Mouse (Mus musculus): Measurements from ENCODE around the gene D630045J12Rik. TPM values are rescaled to one million over a fixed set of nuclear protein-coding genes. Genes with fewer than 3 reads are reported as not detected.

Gene D630045J12Rik
- 17.6 and 18.4 TPM in 2 replicates for polyA plus RNA-seq (2015; fragmentation: Nextera tagmentation; extraction: Ambion mirVana)

DNA sequence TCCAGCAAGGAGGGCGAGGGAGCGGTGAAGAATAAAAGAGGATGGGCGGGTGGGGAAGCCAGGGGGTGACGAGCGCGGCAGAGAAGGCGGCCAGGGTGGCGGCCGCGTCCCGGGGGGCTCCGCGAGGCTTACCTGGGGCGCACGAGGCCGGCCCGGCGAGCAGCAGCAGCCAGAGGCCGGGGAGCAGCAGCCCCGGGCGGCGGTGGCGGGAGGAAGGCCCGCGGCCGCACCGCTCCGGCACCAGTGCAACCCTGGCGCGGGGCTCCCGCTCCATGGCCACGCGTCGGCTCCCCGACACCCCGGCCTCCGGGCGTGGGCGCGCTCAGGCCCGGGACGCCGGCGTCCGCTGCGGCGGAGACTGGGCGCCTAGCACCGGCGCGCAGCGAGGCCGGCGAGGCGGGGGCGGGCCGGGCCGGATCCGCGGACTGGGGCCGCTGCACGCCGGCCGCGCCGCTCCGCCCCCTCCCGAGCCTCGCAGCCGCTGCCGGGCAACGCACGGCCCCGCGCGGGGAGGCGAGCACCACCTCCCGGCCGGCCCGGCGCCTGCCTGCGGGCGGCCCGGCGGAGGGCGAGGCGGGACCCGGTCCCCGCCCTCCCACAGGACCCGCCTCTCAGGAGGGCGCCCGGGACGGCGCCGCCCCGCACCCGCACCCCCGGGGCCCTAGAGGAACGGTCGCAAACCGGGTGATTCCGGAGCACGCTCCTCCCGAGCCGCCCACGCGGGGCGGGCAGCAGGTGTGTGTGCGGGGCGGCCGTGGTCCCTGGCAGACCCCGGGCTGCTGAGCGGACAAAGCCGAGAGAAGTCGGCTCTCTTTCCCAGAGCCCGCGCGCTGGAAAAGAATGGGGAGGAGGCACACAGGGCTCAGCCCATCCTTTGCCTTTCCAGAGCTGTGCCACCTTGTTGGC is at the start of gene D630045J12Rik:
D630045J12Rik (minus strand) TSS at position 274 of the 906 bp plus-strand sequence.
- H3K9me3 ChIP-seq, result no peaks in the 10 kb centered on the region
- H3K9ac ChIP-seq (replicated peaks), result peak within 1 kb of the TSS; percentile 87
- under 1% methylated on average over 84 of the region's 118 CpGs for WGBS
- H3K4me2 ChIP-seq (replicated peaks), result peak within 1 kb of the TSS; percentile 63
- H3K4me1 ChIP-seq, result peaks cover 32% of the 10 kb centered on the region
- H3K27ac ChIP-seq (replicated peaks), result peak within 1 kb of the TSS; percentile 90
- no peaks in the 10 kb centered on the region for H3K27me3 ChIP-seq
- H3K4me3 ChIP-seq, result peak within 1 kb of the TSS; percentile 74
- ATAC-seq (replicated peaks), result peak; percentile 96
- H3K36me3 ChIP-seq, result no peaks in the 10 kb centered on the region

DNA sequence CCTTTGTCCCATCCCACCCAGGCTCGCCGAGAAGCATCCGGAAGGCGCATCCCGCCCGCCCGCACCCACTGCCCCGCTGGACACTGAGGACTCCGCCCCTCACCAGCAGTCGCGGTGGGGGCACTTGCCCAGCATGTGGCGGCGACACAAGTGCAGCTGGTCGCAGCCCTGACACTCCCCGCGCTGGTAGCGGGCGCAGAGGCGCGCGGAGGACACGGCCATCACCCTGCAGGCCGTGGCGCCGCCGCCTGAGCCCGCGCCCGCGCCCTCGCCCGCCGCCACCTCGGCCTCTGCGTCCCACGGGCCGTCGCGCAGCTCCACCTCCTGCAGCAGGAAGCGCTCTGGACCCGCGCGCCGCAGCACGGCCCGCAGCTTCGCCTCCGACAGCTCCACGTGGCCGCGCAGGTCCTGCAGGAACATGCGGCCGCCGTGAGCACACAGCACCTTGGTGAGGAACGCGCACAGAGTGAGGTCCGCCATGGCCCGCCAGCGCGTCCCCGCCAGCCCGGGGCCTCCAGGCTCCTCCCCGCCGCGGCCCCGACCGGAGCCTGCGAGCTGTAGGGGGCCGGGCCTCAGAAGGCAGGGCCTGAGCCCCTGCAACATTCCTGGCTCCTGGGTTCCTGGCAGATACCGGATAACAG is 45.1 kb upstream of the D630045J12Rik start, which contains the start of gene Zc3hav1l:
Zc3hav1l (minus strand) TSS at position 499 of the 641 bp plus-strand sequence.
- Histone ChIP-seq H3K4me1 (peaks cover 17% of the 10 kb centered on the region), H3K27me3 (no peaks in the 10 kb centered on the region), H3K27ac (replicated peaks) (peak within 1 kb of the TSS; percentile 93), H3K36me3 (peaks cover 24% of the 10 kb centered on the region), H3K9me3 (no peaks in the 10 kb centered on the region), H3K4me2 (replicated peaks) (peak within 1 kb of the TSS; percentile 77), H3K9ac (replicated peaks) (peak within 1 kb of the TSS; percentile 97), H3K4me3 (peak within 1 kb of the TSS; percentile 96)
- ATAC-seq (replicated peaks), result peak; percentile 97
- under 1% methylated on average over 50 of the region's 70 CpGs for WGBS

DNA sequence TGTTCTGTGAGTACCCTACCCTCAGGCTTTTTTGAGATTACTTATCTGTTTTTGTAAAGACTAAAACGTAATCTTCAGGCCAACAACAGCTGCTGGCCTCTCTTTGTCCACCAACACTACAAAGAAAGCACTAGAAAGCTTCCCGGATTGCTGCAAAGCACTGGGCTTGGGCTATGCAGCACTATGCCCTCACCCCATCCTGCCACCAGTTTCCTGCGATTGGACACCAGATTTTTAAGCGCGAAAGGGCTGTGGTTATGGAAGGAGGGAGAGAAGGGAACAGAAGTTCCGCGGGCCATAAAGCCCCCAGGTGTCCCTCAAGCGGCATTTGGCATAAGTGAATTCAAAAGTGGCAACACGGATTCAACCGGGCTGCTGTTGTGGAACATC is 44.4 kb upstream of the D630045J12Rik start:
- peak; percentile 30 for ATAC-seq (replicated peaks)
- H3K9ac ChIP-seq (replicated peaks), result peak overlapping the region; percentile 97
- under 1% methylated on average over 10 of the region's 10 CpGs for WGBS

DNA sequence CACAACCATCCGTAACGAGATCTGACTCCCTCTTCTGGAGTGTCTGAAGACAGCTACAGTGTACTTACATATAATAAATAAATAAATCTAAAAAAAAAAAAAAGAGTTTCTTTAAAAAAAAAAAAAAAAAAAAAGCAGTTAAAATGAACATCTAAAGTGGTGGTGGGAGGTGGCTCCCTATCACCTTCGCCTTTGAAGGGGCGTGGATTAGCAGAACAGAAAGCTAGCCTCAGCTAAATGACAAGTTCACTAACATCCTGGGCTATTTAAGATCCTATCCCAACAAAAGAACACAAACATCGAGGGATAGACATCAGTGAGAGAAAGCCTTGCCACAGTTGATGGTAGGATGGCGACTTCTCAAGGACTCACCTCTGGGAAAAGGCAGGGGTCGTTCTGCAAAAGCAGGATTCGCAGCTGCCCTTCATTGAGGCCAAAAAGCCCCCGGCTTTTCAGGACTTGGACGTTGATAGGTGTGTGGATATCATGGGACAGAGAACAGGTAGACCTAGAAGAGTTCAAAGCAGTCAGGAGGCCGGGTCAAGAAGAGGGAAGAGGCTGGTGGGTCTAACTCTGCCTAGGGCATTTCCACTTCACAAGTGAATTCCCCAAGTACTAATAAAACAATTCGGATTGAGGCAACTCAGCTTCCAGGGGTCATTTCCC is 43.9 kb upstream of the D630045J12Rik start:
- WGBS, result 36% methylated on average over 12 of the region's 12 CpGs
- Histone ChIP-seq H3K9me3 (no peaks in the 10 kb centered on the region), H3K4me2 (replicated peaks) (peak overlapping the region; percentile 77), H3K9ac (replicated peaks) (peak overlapping the region; percentile 97), H3K36me3 (peaks cover 28% of the 10 kb centered on the region), H3K4me3 (peak overlapping the region; percentile 96), H3K27me3 (no peaks in the 10 kb centered on the region), H3K27ac (replicated peaks) (peak overlapping the region; percentile 93), H3K4me1 (peaks cover 17% of the 10 kb centered on the region)
- ATAC-seq (replicated peaks), result no peak

More for the DNA sequence above, 44.4 kb upstream of the D630045J12Rik start:
- no peaks in the 10 kb centered on the region for H3K9me3 ChIP-seq
- H3K4me2 ChIP-seq (replicated peaks), result peak overlapping the region; percentile 77
- peaks cover 17% of the 10 kb centered on the region for H3K4me1 ChIP-seq
- H3K27ac ChIP-seq (replicated peaks), result peak overlapping the region; percentile 93
- H3K36me3 ChIP-seq, result peaks cover 26% of the 10 kb centered on the region
- H3K4me3 ChIP-seq, result peak overlapping the region; percentile 96
- H3K27me3 ChIP-seq, result no peaks in the 10 kb centered on the region

DNA sequence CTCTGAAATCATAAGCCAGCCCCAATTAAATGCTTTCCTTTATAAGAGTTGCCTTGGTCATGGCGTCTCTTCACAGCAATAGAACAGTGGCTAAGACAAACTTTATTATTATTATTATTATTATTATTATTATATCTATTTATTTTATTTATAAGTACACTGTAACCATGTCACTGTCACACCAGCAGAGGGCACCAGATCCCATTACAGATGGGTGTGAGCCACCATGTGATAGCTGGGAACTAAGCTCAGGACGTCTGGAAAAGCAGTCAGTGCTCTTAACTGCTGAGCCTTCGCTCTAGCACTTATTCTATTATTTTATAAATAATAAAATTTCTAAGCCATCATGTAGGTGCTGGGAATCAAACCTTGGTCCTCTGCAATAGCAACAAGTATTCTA is 39.9 kb upstream of the D630045J12Rik start:
- H3K4me1 ChIP-seq, result peaks cover 13% of the 10 kb centered on the region
- H3K27ac ChIP-seq (replicated peaks), result no peak overlapping the region
- no peaks in the 10 kb centered on the region for H3K9me3 ChIP-seq
- ATAC-seq (replicated peaks), result no peak
- no peak overlapping the region for H3K4me2 ChIP-seq (replicated peaks)
- H3K36me3 ChIP-seq, result peaks cover 52% of the 10 kb centered on the region
- whole genome bisulfite sequencing, result 44% methylated on average over 3 of the region's 3 CpGs
- no peak overlapping the region for H3K4me3 ChIP-seq
- H3K27me3 ChIP-seq, result no peaks in the 10 kb centered on the region
- no peak overlapping the region for H3K9ac ChIP-seq (replicated peaks)

DNA sequence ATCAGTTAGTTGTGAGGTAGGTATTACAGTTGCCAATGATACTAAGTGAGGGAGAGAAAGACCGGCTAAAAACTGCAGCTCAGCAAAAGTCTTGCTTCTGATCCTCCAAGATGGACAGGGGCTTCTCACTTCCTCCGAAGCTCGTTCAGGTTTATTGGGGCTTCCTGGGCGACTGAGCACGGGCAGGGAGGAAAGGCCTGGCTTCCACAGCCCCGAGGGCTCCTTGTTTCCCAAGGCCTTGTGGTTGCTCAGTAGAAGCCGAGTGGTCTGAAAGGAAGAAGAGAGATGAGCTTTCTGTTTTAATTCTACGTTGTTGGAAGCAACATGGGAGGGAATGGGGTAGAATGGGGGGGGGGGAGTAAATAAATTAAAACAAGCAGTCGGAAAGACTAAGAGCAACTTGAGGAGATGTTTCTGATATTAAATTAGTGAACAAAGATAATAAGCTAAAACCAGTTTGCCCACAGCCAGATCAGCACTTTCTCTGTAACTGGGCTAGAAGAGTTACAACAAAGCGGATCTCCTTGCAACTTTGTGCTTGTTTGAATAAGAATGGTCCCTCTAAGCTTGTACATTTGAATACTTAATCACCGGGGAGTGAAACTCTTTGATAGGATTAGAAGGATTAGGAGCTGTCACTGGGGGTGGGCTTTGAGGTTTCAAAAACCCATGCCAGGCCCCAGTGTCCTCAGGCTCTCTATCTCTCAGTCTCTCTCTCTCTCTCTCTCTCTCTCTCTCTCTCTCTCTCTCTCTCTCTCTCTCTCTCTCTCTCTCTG is 39.2 kb upstream of the D630045J12Rik start:
- H3K9ac ChIP-seq (replicated peaks), result no peak overlapping the region
- no peak overlapping the region for H3K4me3 ChIP-seq
- H3K27me3 ChIP-seq, result no peaks in the 10 kb centered on the region
- peaks cover 10% of the 10 kb centered on the region for H3K4me1 ChIP-seq
- H3K36me3 ChIP-seq, result peaks cover 57% of the 10 kb centered on the region
- ATAC-seq (replicated peaks), result no peak
- H3K4me2 ChIP-seq (replicated peaks), result no peak overlapping the region
- no peaks in the 10 kb centered on the region for H3K9me3 ChIP-seq
- WGBS, result 12% methylated on average over 11 of the region's 11 CpGs
- H3K27ac ChIP-seq (replicated peaks), result no peak overlapping the region

DNA sequence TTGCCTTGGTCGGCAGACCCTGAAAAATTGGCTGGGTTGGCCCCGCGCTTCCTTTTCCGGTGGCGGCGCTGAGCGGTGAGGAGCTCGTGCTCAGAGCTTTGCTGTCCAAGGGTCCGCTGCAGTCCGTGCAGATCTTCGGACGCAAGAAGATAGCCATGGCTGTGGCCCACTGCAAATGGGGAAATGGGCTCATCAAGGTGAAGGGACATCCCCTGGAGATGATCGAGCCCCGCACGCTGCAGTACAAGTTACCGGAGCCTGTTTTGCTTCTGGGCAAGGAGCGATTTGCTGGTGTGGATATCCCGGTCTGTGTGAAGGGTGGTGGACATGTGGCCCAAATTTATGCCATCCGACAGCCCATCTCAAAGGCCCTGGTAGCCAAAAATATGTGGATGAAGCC is 30.6 kb upstream of the D630045J12Rik start:
- Histone ChIP-seq H3K4me3 (no peak overlapping the region), H3K9ac (replicated peaks) (no peak overlapping the region), H3K36me3 (peaks cover 37% of the 10 kb centered on the region), H3K27me3 (no peaks in the 10 kb centered on the region), H3K27ac (replicated peaks) (no peak overlapping the region), H3K4me1 (no peaks in the 10 kb centered on the region), H3K4me2 (replicated peaks) (no peak overlapping the region), H3K9me3 (no peaks in the 10 kb centered on the region)
- 98% methylated on average over 19 of the region's 19 CpGs for WGBS
- no peak for ATAC-seq (replicated peaks)

DNA sequence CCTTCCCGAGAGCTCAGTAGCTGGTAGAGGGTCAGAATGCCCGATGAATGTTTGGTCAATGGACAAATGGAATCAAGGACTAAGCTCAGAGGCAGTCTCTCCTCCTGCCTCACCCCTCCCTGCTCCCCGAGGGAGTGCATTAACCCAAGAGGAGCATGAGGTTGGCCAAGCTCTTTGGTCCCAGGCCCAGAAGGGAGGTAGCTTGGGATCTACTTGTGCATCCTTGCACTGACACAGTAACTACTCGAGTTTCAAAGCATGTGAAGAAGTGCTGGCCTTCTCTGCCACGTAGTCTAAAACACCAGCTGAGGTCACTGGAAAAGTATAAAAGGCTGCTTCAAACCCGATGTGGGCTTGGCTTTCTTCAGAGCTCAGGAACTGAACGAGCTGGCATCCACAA is 10.7 kb upstream of the D630045J12Rik start:
- H3K4me1 ChIP-seq, result no peaks in the 10 kb centered on the region
- no peak overlapping the region for H3K27ac ChIP-seq (replicated peaks)
- WGBS, result 66% methylated on average over 7 of the region's 7 CpGs
- no peaks in the 10 kb centered on the region for H3K9me3 ChIP-seq
- no peaks in the 10 kb centered on the region for H3K36me3 ChIP-seq
- H3K27me3 ChIP-seq, result no peaks in the 10 kb centered on the region
- no peak overlapping the region for H3K4me2 ChIP-seq (replicated peaks)
- H3K4me3 ChIP-seq, result no peak overlapping the region
- no peak for ATAC-seq (replicated peaks)
- no peak overlapping the region for H3K9ac ChIP-seq (replicated peaks)

DNA sequence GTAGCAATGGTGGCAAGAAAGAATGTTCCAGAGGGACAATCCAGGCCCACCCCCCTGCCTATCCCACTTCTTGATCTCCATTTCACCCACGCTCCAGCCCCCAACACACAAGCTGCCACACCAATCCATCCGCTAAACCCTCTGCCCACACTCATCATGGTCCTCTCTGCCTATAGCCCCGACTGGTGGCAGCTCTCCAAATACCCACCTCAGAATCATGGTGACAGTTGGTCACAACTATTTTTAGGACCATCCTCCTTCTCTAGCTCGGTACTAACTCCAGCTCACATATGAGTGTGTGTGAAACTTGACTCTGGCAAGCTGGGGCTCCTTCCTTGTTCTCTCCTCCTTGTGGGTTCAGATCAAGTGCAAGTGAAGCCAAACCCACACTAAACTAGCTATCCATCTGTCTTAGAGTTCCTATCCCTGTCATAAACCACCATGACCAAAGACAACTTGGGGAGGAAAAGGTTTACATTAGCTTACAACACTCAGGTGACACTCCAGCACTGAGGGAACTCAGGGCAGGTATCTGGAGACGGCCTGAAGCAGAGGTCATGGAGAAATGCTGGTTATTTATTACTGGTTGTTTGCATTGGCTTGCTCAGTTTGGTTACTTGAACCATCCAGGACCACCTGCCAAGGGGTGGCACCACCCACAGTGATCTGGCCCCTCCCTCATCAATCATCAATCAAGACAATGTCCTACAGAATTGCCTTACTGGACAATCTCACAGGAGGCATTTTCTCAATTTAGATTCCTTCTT is 9.8 kb upstream of the D630045J12Rik start:
- 80% methylated on average over 5 of the region's 5 CpGs for WGBS
- Histone ChIP-seq H3K4me1 (no peaks in the 10 kb centered on the region), H3K36me3 (no peaks in the 10 kb centered on the region), H3K9ac (replicated peaks) (no peak overlapping the region), H3K4me2 (replicated peaks) (no peak overlapping the region), H3K27me3 (no peaks in the 10 kb centered on the region), H3K27ac (replicated peaks) (no peak overlapping the region), H3K9me3 (no peaks in the 10 kb centered on the region), H3K4me3 (no peak overlapping the region)
- no peak for ATAC-seq (replicated peaks)

DNA sequence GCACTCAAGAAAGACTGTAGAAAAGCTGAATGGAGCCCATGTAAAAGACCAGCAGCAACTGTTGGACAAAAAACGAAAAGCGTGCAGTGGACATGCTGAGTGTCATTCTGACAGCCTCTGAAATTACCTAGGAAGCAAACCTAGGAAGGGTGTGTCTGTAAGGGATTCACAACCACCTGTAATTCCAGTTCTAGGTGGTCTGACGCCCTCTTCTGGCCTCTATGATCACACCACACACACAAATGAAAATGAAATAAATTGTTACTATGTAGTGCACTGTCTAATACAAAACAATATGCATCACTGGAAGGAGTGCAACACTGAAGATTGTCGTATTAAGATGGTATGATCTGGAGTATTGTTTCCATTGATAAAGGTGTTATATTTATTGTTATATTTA is 8.1 kb upstream of the D630045J12Rik start:
- Histone ChIP-seq H3K4me3 (no peak overlapping the region), H3K27ac (replicated peaks) (no peak overlapping the region), H3K4me1 (no peaks in the 10 kb centered on the region), H3K36me3 (no peaks in the 10 kb centered on the region), H3K27me3 (no peaks in the 10 kb centered on the region), H3K9me3 (no peaks in the 10 kb centered on the region), H3K9ac (replicated peaks) (no peak overlapping the region), H3K4me2 (replicated peaks) (no peak overlapping the region)
- 65% methylated on average over 4 of the region's 4 CpGs for WGBS
- no peak for ATAC-seq (replicated peaks)

DNA sequence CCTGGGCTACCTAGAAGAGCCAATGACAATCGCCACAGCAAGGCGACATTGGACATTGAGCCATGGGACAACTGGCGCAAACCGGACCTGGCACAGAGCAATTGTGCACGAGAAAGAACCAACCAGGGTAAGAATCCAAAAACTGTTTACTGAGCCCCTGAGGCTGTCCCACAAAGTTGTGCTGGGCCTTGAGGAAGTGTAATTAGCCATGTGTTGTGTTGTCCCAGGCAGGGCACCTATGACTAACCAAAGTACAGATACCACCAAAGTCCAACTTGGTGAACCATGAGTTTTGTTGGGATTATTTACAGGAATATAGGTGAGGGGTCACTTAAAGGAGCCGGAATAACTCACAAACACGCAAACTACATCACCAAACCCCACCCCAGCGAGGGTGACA is 3.7 kb upstream of the D630045J12Rik start:
- Histone ChIP-seq H3K9ac (replicated peaks) (no peak overlapping the region), H3K4me2 (replicated peaks) (no peak overlapping the region), H3K4me3 (no peak overlapping the region), H3K27ac (replicated peaks) (no peak overlapping the region), H3K27me3 (no peaks in the 10 kb centered on the region), H3K36me3 (no peaks in the 10 kb centered on the region), H3K4me1 (peaks cover 12% of the 10 kb centered on the region), H3K9me3 (no peaks in the 10 kb centered on the region)
- 94% methylated on average over 8 of the region's 8 CpGs for WGBS
- no peak for ATAC-seq (replicated peaks)

Data from forebrain, embryonic 15.5 days (tissue).